Mouse (Mus musculus) embryonic facial prominence, embryonic 10.5 days (tissue): ENCODE data around the gene Luc7l3. TPM values are rescaled to one million over a fixed set of nuclear protein-coding genes. Genes with fewer than 3 reads are reported as not detected.
"Not testable (repeated sequence)": the region's sequence is repeated elsewhere in the genome, so short reads cannot be mapped to it uniquely, and the experiment has no call there.

ENCODE experiments used
- DNase-seq: peaks from one replicate; pipeline ENCODE4 v3.0.0-alpha.2; 2017; ENCODE audit warnings: low spot score
- H3K27ac ChIP-seq: fragments of 300-500 bp; sonication (generic); replicated peaks from 2 replicates; pipeline ENCODE4 v1.5.1; 2016; ENCODE audit warnings: mild to moderate bottlenecking
- H3K27me3 ChIP-seq: fragments of 300-500 bp; sonication (generic); replicated peaks from 2 replicates; pipeline ENCODE4 v1.6.1; 2016; ENCODE audit warnings: low read depth, mild to moderate bottlenecking; ENCODE audit not compliant: poor library complexity, severe bottlenecking
- H3K36me3 ChIP-seq: fragments of 300-500 bp; sonication (generic); replicated peaks from 2 replicates; pipeline ENCODE4 v1.6.1; 2016; ENCODE audit warnings: mild to moderate bottlenecking, moderate library complexity
- H3K4me1 ChIP-seq: fragments of 300-500 bp; sonication (generic); 2 replicates; pipeline ENCODE4 v1.6.1; 2016
- H3K4me3 ChIP-seq: fragments of 300-500 bp; sonication (generic); 2 replicates; pipeline ENCODE4 v1.5.1; 2016; ENCODE audit warnings: mild to moderate bottlenecking, moderate library complexity
- H3K9me3 ChIP-seq: fragments of 300-500 bp; sonication (generic); 2 replicates; pipeline ENCODE4 v1.6.1; 2016; ENCODE audit warnings: mild to moderate bottlenecking
- WGBS: fragments of 180-500 bp; shearing (Covaris S2); methylation state at CpG from one replicate; pipeline ENCODE4 v1.1.7; 2016; 5-methylcytosine and 5-hydroxymethylcytosine counted together
- polyA plus RNA-seq: library from polyadenylated mRNA; unstranded; fragments of >200 nt; fragmentation: Nextera tagmentation; extraction: Ambion mirVana; gene quantifications from 2 replicates; pipeline ENCODE4 v1.2.1, GENCODE M21; 2016

Luc7l3 gene
- polyA plus RNA-seq, 1 experiment from 2014 or later, result 117 TPM

DNA sequence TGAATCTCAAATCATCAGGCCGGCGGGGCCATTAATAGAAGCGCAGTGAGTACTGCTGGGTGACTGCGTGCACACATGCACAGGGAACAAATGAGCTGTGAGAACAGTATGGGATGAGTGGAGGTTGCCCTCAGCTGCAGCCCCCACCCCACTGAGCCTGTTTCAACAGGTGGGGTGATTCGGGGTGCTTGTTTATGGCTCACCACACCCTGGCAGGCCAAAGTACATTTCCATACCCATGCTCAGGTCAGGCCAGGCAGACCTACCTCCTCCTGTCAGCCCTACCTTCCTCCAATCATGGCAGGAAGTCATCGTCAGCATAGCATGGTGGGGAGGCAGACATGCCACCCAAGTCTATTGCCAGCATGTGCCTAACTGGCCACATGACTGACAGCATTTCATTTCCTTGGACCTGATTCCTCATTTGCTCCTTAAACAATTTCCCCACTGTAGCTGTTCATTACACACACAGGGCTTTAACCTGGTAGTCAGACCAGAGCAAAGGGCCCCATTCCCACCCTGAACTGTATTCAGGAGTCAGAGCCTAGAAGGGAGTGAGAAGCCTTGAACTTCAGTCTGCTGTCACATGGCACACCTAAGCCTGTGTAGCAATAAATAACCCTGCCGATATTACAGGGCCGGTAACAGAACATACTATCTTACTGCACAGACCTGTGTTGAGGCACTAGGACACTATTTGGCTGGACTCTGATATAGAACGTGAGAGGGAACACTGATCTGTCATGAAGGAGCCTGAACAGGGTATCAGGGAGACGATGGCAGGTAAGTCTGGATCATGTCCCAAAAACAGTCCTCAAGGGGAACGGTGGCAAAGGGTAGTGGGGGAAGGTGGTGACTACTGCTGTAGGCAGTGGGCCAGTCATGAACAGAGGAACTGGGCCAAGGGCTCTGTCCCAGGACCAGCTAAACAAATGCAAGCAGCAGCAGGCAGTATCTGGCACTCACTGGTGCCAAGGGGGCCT lies 40.3 kb downstream of the Luc7l3 start, which contains the start of gene Gm21885:
TSS of gene Gm21885 (plus strand) at position 675 of the 983 bp plus-strand sequence.
- DNase-seq, result no peak
- no peaks in the 10 kb centered on the region for H3K9me3 ChIP-seq
- H3K4me3 ChIP-seq, result 0 out of 2 replicates have a peak within 1 kb of the TSS, but pooled peaks have one; percentile 2

DNA sequence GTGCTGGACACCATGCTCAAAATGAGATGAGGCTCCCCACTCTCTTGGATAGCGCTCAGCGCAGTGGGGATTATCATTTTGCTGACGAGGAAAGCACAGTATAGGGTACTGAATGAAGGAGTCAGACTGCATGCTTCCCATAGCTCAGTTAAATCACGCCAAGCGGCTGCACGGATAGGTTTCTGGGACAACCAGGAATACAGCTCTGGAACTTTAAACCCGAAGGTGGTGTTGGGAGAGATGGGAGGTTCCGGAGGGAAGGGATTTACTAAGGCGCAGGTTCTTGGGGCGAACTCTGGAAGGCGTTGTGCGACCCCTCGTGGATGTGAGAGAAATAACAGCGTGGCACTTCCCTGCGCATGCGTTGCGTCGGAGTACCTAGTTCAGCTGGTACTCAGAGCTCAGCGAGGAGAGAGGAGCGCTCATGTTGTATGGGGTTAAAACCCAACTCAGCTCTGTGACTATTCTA lies 44.9 kb downstream of the Luc7l3 start:
- peaks cover 18% of the 10 kb centered on the region for H3K4me1 ChIP-seq
- DNase-seq, result peak; percentile 90
- no peaks in the 10 kb centered on the region for H3K9me3 ChIP-seq
- 9% methylated on average over 20 of the region's 20 CpGs for WGBS
- peak overlapping the region; percentile 70 for H3K27ac ChIP-seq
- 0 out of 2 replicates have a peak, but pooled peaks cover 3% of the 10 kb centered on the region for H3K36me3 ChIP-seq
- peaks cover 12% of the 10 kb centered on the region; the same call in 1 of the 2 replicates for H3K27me3 ChIP-seq
- peak overlapping the region; percentile 49 for H3K4me3 ChIP-seq

More for the DNA sequence above, 40.3 kb downstream of the Luc7l3 start, which contains the start of gene Gm21885:
- peaks cover 15% of the 10 kb centered on the region for H3K4me1 ChIP-seq
- H3K36me3 ChIP-seq, result peaks cover 40% of the 10 kb centered on the region
- 88% methylated on average over 11 of the region's 11 CpGs for WGBS
- H3K27ac ChIP-seq, result no peak within 1 kb of the TSS
- 0 out of 2 replicates have a peak, but pooled peaks cover under 1% of the 10 kb centered on the region for H3K27me3 ChIP-seq

DNA sequence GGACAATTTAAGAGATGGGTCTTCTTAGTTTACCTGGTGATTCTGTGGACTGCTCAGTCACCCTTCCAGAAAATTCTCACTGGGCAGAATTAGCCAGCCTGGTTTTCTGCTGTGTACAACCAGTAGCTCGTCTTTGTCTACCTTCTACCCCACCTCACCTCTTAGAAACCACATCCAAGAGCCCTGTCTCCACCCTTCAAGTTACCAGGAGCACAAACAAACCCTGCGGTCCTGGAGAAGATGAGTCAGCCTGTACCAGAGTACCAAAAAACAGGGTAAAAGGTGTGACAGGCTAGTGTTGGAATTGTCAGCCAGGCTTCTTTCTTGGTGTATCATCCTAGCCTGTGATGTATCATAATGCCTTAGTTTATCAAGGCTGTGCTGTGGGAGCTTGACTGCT lies 46.1 kb downstream of the Luc7l3 start:
- Histone ChIP-seq H3K27me3 (peaks cover 12% of the 10 kb centered on the region; the same call in 1 of the 2 replicates), H3K9me3 (no peaks in the 10 kb centered on the region), H3K4me3 (no peak overlapping the region), H3K4me1 (peaks cover 18% of the 10 kb centered on the region), H3K27ac (no peak overlapping the region), H3K36me3 (no peaks in the 10 kb centered on the region)
- 91% methylated on average over 2 of the region's 2 CpGs for WGBS
- DNase-seq, result no peak

DNA sequence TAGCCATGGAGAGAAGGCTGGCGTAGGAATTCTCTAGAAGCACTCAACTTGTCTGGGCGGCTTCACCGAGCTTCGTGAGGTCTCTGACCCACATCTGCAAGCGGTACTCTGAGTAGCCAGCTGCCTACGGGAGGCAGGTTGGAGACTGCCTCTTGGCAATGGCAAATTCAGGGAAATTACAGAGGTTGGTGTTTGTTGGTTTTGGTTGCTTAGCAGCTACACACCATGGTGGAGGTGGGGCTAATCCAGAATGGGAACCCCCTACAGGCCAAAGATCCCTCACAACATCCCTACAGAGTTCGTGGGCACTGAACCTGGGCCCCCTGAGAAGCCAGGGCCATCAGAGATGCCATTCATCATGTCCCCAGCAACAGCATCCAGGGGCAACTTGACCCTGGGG lies 46.6 kb downstream of the Luc7l3 start:
- Histone ChIP-seq H3K36me3 (no peaks in the 10 kb centered on the region), H3K27ac (no peak overlapping the region), H3K9me3 (no peaks in the 10 kb centered on the region), H3K27me3 (peaks cover 12% of the 10 kb centered on the region; the same call in 1 of the 2 replicates), H3K4me1 (peaks cover 16% of the 10 kb centered on the region), H3K4me3 (no peak overlapping the region)
- WGBS, result 83% methylated on average over 7 of the region's 7 CpGs
- DNase-seq, result no peak

DNA sequence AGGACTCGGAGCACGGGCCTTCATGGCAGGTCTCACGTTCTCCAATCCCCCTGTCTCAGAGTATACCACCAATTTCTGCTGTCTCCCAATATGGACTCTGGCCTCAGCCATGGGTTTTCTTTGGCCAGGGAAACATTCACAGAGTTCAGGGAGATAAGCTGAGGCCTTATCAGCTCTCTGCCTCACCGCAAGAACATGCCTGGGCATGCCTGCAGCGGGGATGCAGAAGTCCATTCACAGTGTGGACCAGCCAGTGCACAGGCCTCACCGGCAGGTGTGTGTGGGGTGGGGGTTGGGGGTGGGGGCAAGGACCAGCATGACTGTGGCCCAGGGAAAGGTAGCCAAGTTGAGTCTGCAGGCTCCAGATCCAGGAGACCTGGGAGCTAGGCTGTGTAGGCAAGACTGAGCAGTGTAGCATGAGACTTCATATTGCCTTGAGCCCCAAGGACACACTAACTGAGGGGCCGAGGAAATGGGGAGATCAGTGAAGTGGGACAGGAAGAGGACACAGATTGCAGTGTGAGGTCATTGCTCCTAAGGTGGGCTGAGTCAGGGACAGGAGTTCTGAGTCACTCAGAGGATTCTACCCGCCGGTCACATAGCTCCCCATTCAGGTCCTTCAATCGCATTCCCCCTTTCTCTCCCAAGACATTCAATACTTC lies 47.5 kb downstream of the Luc7l3 start:
- no peaks in the 10 kb centered on the region for H3K9me3 ChIP-seq
- H3K4me3 ChIP-seq, result no peak overlapping the region
- DNase-seq, result no peak
- H3K4me1 ChIP-seq, result peaks cover 14% of the 10 kb centered on the region
- WGBS, result 92% methylated on average over 10 of the region's 10 CpGs
- H3K36me3 ChIP-seq, result no peaks in the 10 kb centered on the region
- H3K27me3 ChIP-seq, result peaks cover 12% of the 10 kb centered on the region; the same call in 1 of the 2 replicates
- no peak overlapping the region; the same call in 1 of the 2 replicates for H3K27ac ChIP-seq

DNA sequence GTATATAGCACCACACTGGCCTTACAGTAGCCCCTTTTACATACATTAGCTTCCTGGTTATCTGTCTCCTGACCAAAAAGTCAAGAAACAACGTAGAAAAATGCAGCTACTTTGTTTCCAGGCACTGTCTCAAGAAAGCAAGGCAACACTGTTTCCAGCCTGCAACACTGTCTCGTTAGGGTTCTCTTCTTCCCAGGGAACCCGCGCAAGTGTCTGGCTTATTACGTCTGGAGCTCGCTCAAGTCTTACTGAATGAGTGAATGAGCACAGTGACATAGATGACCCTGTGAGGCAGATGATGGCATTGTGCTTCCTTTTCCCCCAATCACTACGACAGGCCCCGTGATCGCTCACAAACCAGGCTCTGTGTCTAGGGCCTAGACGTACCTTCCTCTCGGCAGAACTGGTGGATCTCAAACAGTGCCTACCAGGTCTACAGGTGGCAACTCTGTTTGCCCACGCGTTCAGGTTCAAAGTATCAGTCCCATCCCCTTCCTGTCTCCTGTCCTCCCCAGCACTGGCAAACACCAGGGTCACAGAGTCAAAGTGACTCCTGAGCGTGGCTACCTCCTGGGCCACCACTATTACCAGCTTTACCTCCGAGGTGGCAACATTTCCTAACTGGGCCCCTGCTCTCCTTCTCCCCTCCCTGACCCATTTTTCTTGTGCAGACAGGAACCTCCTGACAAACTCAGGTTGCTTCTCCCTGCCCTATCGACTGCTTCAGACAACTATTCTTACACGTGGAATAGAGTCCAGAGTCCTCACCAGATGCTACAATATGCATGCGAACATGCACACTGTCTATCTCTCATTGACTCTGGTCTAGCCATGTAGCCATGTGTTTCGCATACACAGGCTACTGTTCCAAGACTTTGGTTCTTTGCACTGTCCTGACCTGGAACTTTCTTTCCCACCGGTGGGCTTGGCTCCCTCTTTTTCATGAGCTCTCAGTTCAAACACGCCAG lies 48.5 kb downstream of the Luc7l3 start:
- peaks cover 21% of the 10 kb centered on the region for H3K4me1 ChIP-seq
- no peak for DNase-seq
- H3K27ac ChIP-seq, result no peak overlapping the region
- no peaks in the 10 kb centered on the region for H3K36me3 ChIP-seq
- no peak overlapping the region for H3K4me3 ChIP-seq
- H3K27me3 ChIP-seq, result peaks cover 12% of the 10 kb centered on the region; the same call in 1 of the 2 replicates
- no peaks in the 10 kb centered on the region for H3K9me3 ChIP-seq
- 89% methylated on average over 21 of the region's 21 CpGs for WGBS

DNA sequence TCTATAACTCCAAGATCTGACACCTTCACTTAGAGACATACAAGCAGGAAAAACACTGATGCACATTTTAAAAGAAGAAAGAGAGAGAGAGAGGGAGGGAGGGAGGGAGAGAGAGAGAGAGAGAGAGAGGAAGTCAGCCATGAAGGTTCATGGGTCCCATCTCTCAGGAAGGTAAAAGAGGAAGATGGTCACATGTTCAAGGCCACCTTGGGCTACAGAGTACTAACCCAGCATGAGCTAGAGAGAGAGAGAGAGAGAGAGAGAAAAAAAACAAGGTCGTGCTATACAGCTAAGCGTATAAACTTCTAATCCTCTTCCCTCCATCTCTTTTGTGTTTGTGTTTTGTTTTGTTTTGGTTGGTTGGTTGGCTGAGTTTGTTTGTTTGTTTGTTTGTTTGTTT lies 50.8 kb downstream of the Luc7l3 start:
- 83% methylated on average over 2 of the region's 2 CpGs for WGBS
- no peak overlapping the region for H3K4me3 ChIP-seq
- no peak for DNase-seq
- H3K9me3 ChIP-seq, result no peaks in the 10 kb centered on the region
- peaks cover 16% of the 10 kb centered on the region; the same call in 1 of the 2 replicates for H3K4me1 ChIP-seq
- H3K27ac ChIP-seq, result no peak overlapping the region
- H3K36me3 ChIP-seq, result no peaks in the 10 kb centered on the region
- H3K27me3 ChIP-seq, result peaks cover 7% of the 10 kb centered on the region; the same call in 1 of the 2 replicates

DNA sequence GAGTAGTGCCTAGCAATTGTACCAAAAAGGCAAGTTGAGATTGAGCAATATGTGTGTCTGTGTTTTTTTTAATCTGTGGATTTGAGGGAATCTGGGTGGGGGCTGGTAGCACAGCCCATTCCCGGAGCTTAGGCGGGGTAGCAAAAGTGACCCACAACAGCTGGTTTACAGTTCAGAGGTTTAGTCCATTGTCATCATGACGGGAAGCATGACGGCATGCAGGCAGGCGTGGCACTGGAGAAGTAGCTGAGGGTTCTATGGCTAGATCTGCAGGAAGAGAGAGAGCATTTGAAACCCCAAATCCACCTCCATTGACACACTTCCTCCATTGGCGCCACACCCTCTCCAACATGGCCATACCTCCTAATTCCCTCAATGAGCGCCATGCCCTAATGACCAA lies 51.9 kb downstream of the Luc7l3 start:
- H3K27me3 ChIP-seq, result no peaks in the 10 kb centered on the region
- 91% methylated on average over 7 of the region's 7 CpGs for WGBS
- no peaks in the 10 kb centered on the region for H3K36me3 ChIP-seq
- H3K27ac ChIP-seq, result no peak overlapping the region
- no peaks in the 10 kb centered on the region for H3K9me3 ChIP-seq
- no peak for DNase-seq
- H3K4me3 ChIP-seq, result no peak overlapping the region
- H3K4me1 ChIP-seq, result peaks cover 27% of the 10 kb centered on the region

DNA sequence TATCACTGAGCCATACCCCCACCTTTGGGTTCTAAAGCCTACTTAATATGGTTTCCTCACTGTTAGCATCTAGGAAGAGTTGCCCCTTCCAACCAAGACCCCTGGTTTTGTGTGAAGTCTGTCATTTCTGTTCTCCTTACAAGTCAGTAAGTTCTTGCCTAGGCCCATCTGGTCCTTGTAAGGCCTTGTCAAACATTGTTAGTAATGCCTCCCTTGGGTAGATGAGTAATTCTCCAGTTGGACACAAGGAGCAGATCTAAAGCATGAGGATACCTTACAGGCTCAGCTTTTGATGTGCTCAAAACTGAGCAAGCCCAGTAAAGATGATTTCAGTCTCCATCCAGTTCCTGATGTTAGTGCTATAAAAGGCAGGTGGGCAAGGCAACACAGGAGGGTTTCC lies 53.0 kb downstream of the Luc7l3 start:
- no peaks in the 10 kb centered on the region for H3K36me3 ChIP-seq
- H3K4me3 ChIP-seq, result no peak overlapping the region
- DNase-seq, result no peak
- H3K9me3 ChIP-seq, result no peaks in the 10 kb centered on the region
- no peaks in the 10 kb centered on the region for H3K27me3 ChIP-seq
- H3K27ac ChIP-seq, result no peak overlapping the region
- peaks cover 31% of the 10 kb centered on the region for H3K4me1 ChIP-seq

DNA sequence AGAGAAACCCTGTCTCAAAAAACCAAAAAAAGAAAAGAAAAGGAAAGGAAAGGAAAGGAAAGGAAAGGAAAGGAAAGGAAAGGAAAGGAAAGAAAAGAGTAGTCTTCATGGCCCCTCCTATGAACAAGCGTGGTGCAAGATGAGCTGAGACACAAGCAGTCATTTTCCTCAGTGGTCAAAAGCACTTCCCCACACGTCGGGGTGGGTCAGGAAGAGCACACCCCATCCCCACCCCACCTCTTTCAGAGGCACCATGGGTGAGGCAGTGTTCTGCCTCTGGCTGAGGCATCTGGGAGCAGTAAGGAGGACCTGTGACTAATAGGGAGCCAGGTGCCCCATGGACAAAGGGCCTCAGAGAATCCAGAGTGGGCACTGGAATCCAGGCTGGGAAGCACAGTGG lies 55.6 kb downstream of the Luc7l3 start:
- H3K27ac ChIP-seq, H3K9me3 ChIP-seq, DNase-seq, H3K27me3 ChIP-seq, H3K36me3 ChIP-seq, H3K4me3 ChIP-seq: not testable (repeated sequence)
- WGBS, result 76% methylated on average over 3 of the region's 3 CpGs
- peaks cover 38% of the 10 kb centered on the region for H3K4me1 ChIP-seq

DNA sequence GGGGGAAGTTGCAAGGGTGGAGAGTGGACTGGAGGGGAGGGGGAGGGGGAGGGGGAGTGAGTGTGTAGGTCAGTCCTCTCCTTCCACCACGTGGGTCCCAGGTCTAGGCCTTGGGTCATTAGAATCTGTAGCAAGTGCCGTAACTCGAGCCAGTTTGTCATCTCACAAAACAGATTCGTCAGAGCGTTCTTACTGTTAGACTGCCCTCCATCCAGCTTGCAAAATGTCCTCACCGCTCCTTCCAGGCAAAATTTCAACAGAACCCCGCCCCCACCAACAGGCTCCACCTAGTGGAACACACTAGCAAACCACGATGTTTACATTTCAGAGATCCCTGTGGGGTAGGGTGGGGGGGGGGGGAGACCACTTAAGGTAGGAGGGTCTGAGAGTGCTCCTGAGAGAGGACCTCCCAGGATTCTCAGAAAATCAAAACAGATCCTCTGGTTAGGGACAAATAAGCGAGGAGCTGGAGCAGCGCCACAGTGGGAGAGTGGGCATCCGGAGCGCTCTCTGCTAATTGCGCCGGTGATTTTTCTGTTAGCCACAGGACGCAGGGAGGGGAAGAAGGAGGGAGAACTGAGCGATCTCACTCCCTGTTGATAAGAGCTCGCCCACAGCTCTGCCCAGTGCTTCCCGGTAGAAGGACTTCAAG lies 56.5 kb downstream of the Luc7l3 start:
- 1% methylated on average over 18 of the region's 18 CpGs for WGBS
- Histone ChIP-seq H3K27ac (peak overlapping the region; percentile 80), H3K9me3 (no peaks in the 10 kb centered on the region; the same call in 1 of the 2 replicates), H3K27me3 (0 out of 2 replicates have a peak, but pooled peaks cover 3% of the 10 kb centered on the region), H3K4me3 (peak overlapping the region; percentile 56), H3K4me1 (peaks cover 38% of the 10 kb centered on the region), H3K36me3 (no peaks in the 10 kb centered on the region)
- peak; percentile 81 for DNase-seq
